Mouse (Mus musculus): ENCODE data around the gene Aanat. TPM values are rescaled to one million over a fixed set of nuclear protein-coding genes. Genes with fewer than 3 reads are reported as not detected.
"Not testable (repeated sequence)": the region's sequence is repeated elsewhere in the genome, so short reads cannot be mapped to it uniquely, and the experiment has no call there.

Aanat gene
- polyA plus RNA-seq, 1 experiment from 2014 or later: not detected

DNA sequence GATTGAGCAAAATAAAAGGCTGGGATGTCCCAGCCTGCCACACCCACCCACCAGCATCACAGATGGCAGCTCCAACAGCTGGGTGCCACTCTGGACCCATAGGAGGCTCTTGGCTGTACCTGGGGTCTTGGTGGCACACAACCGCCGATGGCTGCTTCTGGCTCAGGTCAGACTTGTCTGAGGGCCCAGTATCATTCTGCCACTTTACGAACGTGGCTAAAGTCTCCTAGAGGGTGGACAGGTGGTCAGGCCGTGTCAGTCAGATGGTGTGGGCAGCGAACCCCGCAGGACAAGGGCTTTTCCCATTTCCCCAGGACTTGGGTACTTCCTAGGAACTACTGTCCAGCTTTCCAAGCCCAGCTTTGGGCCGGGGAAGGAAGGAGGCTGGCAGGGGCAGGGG lies 14.9 kb downstream of the Aanat start:
- H3K27ac ChIP-seq (ENCODE audit: low read length): no peak overlapping the region
- H3K4me2 ChIP-seq (ENCODE audit: low read length): no peak overlapping the region
- no peaks in the 10 kb centered on the region for H3K36me3 ChIP-seq (ENCODE audit: control insufficient read depth, insufficient read depth)
- no peak overlapping the region for H3K4me3 ChIP-seq (replicated peaks; ENCODE audit: low read length)
- H3K4me1 ChIP-seq (replicated peaks; ENCODE audit: control insufficient read depth, insufficient read depth, low read length): peaks cover 4% of the 10 kb centered on the region; the same call in 1 of the 2 replicates
- H3K27me3 ChIP-seq (replicated peaks; ENCODE audit: control insufficient read depth, insufficient read depth, low read length): no peaks in the 10 kb centered on the region
- H3K9ac ChIP-seq (replicated peaks; ENCODE audit: low read depth, low read length): no peak overlapping the region
- 90% methylated on average over 8 of the region's 8 CpGs for WGBS
- no peaks in the 10 kb centered on the region for H3K9me3 ChIP-seq (ENCODE audit: control insufficient read depth, low read length)
- no peak for ATAC-seq

DNA sequence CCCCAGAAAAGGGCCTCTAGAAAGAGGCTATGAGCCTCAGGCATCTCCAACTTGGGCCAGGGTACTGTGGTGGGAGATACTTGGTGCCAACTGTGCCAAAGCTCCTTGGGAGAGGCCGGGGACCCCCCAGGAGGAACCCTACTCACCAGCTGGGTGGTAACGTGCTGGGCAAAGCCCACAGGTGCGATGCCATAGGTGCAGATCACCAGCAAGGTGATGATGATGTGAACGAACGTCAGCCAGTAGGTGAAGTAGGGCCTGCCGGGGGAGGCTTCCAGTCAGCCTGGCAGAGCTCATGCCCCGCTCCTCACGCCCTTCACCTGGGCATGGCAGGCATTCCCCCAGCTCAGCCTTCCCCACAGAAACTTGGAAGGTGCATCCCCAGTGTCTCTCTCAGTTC lies 15.8 kb downstream of the Aanat start:
- Histone ChIP-seq H3K27me3 (replicated peaks; ENCODE audit: control insufficient read depth, insufficient read depth, low read length) (no peaks in the 10 kb centered on the region), H3K4me3 (replicated peaks; ENCODE audit: low read length) (no peak overlapping the region), H3K27ac (ENCODE audit: low read length) (no peak overlapping the region), H3K9me3 (ENCODE audit: control insufficient read depth, low read length) (no peaks in the 10 kb centered on the region), H3K9ac (replicated peaks; ENCODE audit: low read depth, low read length) (no peak overlapping the region), H3K4me1 (replicated peaks; ENCODE audit: control insufficient read depth, insufficient read depth, low read length) (peaks cover 4% of the 10 kb centered on the region; the same call in 1 of the 2 replicates), H3K4me2 (ENCODE audit: low read length) (no peak overlapping the region), H3K36me3 (ENCODE audit: control insufficient read depth, insufficient read depth) (no peaks in the 10 kb centered on the region)
- no peak for ATAC-seq
- 90% methylated on average over 8 of the region's 8 CpGs for WGBS

DNA sequence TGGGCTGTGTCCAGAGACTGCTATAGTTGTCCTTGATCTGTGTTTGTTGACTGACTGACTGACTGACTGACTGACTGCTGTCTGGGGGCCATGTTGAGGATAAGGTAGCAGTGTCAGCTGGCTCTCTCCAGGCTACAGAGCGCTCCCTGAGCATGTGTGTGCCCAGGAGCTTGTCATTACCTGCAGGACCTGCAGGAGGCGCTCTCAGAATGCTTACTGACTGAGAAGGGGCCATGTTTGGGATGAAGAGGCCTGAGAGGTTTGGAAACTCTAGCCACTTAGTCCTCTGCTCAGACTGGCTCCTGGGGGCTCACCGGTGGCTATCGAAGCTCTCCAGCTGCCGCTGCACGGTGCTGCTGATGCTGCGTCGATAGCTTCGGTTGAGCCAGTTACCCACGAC lies 17.1 kb downstream of the Aanat start:
- H3K4me1 ChIP-seq (replicated peaks; ENCODE audit: control insufficient read depth, insufficient read depth, low read length): peaks cover 2% of the 10 kb centered on the region; the same call in 1 of the 2 replicates
- H3K9me3 ChIP-seq (ENCODE audit: control insufficient read depth, low read length): no peaks in the 10 kb centered on the region
- no peak overlapping the region for H3K4me2 ChIP-seq (ENCODE audit: low read length)
- no peaks in the 10 kb centered on the region for H3K27me3 ChIP-seq (replicated peaks; ENCODE audit: control insufficient read depth, insufficient read depth, low read length)
- ATAC-seq: no peak
- no peaks in the 10 kb centered on the region for H3K36me3 ChIP-seq (ENCODE audit: control insufficient read depth, insufficient read depth)
- H3K9ac ChIP-seq (replicated peaks; ENCODE audit: low read depth, low read length): no peak overlapping the region
- no peak overlapping the region for H3K27ac ChIP-seq (ENCODE audit: low read length)
- H3K4me3 ChIP-seq (replicated peaks; ENCODE audit: low read length): no peak overlapping the region
- WGBS: 92% methylated on average over 10 of the region's 10 CpGs

DNA sequence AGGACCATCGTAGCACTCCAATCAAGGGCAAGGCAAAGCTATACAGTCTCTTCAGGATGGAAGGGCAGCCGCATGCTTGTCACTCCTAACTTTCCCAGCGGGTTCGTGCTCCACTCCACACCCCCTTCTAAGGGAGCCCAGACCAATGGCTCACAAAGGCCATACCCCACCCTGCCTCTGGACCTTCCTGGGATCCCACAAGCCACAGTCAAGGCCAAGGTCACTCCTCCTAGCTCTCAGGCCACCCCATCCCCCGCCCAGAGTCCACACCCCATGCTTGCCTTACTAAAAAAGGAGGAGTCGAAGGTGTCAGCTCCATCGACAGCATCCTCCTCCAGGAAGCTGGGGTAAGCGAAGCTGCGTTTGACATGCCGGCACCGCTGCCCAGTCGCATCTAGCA lies 17.9 kb downstream of the Aanat start:
- Histone ChIP-seq H3K27ac (ENCODE audit: low read length) (no peak overlapping the region), H3K9me3 (ENCODE audit: control insufficient read depth, low read length) (no peaks in the 10 kb centered on the region), H3K9ac (replicated peaks; ENCODE audit: low read depth, low read length) (no peak overlapping the region), H3K4me3 (replicated peaks; ENCODE audit: low read length) (no peak overlapping the region), H3K4me1 (replicated peaks; ENCODE audit: control insufficient read depth, insufficient read depth, low read length) (no peaks in the 10 kb centered on the region), H3K27me3 (replicated peaks; ENCODE audit: control insufficient read depth, insufficient read depth, low read length) (no peaks in the 10 kb centered on the region), H3K36me3 (ENCODE audit: control insufficient read depth, insufficient read depth) (no peaks in the 10 kb centered on the region), H3K4me2 (ENCODE audit: low read length) (no peak overlapping the region)
- no peak for ATAC-seq
- 92% methylated on average over 12 of the region's 12 CpGs for WGBS

DNA sequence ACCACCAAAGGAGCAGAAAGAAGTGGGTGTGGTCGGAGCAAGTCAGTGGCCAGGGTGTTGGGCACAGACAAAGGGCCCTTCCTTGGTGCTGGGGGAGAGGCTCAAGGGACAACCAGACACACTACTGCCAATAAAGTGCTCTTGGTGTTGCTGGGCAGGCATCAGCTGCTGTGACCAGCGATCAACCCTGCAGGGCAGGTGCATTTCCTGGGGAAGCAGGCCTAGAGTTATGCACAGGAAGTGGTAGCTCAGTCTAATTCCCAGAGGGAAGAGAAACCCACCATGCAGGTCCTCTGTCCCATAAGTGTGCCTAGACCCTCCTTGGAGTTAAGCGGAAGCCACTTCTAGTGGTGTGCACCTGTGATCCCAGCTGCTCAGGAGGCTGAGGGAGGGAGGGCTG lies 21.5 kb downstream of the Aanat start:
- 93% methylated on average over 3 of the region's 3 CpGs for WGBS
- Histone ChIP-seq H3K27me3 (replicated peaks; ENCODE audit: control insufficient read depth, insufficient read depth, low read length) (no peaks in the 10 kb centered on the region), H3K4me3 (replicated peaks; ENCODE audit: low read length) (no peak overlapping the region), H3K4me1 (replicated peaks; ENCODE audit: control insufficient read depth, insufficient read depth, low read length) (no peaks in the 10 kb centered on the region), H3K9me3 (ENCODE audit: control insufficient read depth, low read length) (no peaks in the 10 kb centered on the region), H3K36me3 (ENCODE audit: control insufficient read depth, insufficient read depth) (no peaks in the 10 kb centered on the region), H3K9ac (replicated peaks; ENCODE audit: low read depth, low read length) (no peak overlapping the region), H3K4me2 (ENCODE audit: low read length) (no peak overlapping the region), H3K27ac (ENCODE audit: low read length) (no peak overlapping the region)
- ATAC-seq: no peak

DNA sequence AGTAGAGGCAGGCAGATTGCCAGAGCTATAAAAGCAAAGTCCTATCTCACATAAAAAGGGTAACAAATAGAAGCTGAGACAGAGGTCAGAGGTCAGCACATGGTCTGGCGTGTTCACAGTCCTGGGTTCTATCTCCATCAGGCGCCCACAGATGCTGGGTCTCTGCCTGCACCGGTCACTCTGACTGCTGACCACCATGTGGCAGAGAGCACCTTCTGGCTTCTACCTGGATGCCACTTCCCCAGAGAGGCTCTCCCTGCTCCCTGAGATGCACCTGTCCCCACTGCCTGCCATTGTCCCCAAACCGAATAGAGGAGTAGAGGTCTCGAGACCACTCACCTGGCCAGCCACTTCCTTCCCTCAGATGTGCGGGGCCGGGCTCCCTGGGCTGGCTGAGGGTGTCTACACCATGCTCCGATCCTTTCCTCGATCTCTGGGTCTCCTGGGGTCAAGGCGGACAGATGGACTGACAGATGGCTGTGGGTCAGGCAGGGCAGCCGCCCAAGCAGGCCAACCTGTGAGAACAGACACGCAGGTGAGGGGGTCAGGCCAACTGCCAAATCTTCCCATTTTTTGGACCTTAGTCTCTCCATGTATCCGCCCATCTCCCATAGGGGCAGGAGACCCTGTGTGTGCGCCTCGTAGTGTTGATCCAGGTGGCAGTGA lies 23.9 kb downstream of the Aanat start:
- Histone ChIP-seq H3K27me3 (replicated peaks; ENCODE audit: control insufficient read depth, insufficient read depth, low read length) (no peaks in the 10 kb centered on the region), H3K9ac (replicated peaks; ENCODE audit: low read depth, low read length) (no peak overlapping the region), H3K9me3 (ENCODE audit: control insufficient read depth, low read length) (no peaks in the 10 kb centered on the region), H3K4me3 (replicated peaks; ENCODE audit: low read length) (no peak overlapping the region), H3K4me2 (ENCODE audit: low read length) (no peak overlapping the region), H3K36me3 (ENCODE audit: control insufficient read depth, insufficient read depth) (no peaks in the 10 kb centered on the region), H3K27ac (ENCODE audit: low read length) (no peak overlapping the region), H3K4me1 (replicated peaks; ENCODE audit: control insufficient read depth, insufficient read depth, low read length) (no peaks in the 10 kb centered on the region)
- WGBS: 92% methylated on average over 15 of the region's 15 CpGs
- ATAC-seq: no peak

DNA sequence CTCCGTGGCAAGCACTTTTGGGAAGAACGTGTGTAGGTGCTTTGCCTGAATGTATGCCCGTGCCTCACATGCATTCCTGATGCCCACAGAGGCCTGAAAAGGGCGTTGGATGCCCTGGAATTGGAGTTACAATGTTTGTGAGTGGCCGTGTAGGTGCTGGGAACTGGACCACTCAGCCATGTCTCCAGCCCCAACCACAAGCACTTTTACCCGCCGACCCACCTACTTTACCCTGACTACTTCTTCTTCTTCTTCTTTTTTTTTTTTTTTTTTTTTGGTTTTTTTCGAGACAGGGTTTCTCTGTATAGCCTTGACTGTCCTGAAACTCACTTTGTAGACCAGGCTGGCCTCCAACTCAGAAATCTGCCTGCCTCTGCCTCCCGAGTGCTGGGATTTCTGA lies 24.9 kb downstream of the Aanat start:
- not testable (repeated sequence) for H3K4me1 ChIP-seq (replicated peaks; ENCODE audit: control insufficient read depth, insufficient read depth, low read length); H3K4me2 ChIP-seq (ENCODE audit: low read length); H3K9ac ChIP-seq (replicated peaks; ENCODE audit: low read depth, low read length); H3K9me3 ChIP-seq (ENCODE audit: control insufficient read depth, low read length); H3K4me3 ChIP-seq (replicated peaks; ENCODE audit: low read length); ATAC-seq; H3K36me3 ChIP-seq (ENCODE audit: control insufficient read depth, insufficient read depth); H3K27ac ChIP-seq (ENCODE audit: low read length); H3K27me3 ChIP-seq (replicated peaks; ENCODE audit: control insufficient read depth, insufficient read depth, low read length)
- 90% methylated on average over 9 of the region's 9 CpGs for WGBS

DNA sequence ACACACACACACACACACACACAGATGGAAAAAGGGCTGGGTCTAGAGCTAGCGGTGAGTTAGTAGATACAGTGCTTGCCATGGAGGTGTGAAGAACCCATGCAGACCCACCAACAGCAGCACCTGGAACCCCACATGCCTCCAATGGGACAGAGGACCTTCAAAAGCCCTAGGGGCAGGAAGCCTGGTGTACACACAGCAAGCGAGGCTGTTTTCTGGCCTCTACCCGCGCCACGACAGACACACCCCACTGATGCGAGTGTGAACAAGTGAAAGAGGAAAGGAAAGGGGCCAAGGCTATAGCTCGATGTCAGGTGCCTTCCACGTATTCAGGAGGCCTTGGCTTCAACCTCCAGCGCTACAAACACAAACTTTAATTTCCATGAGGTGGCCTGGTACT lies 25.7 kb downstream of the Aanat start:
- no peak for ATAC-seq
- no peaks in the 10 kb centered on the region for H3K27me3 ChIP-seq (replicated peaks; ENCODE audit: control insufficient read depth, insufficient read depth, low read length)
- H3K27ac ChIP-seq (ENCODE audit: low read length): no peak overlapping the region
- H3K9ac ChIP-seq (replicated peaks; ENCODE audit: low read depth, low read length): no peak overlapping the region
- no peaks in the 10 kb centered on the region for H3K36me3 ChIP-seq (ENCODE audit: control insufficient read depth, insufficient read depth)
- no peak overlapping the region for H3K4me3 ChIP-seq (replicated peaks; ENCODE audit: low read length)
- 92% methylated on average over 9 of the region's 9 CpGs for WGBS
- peaks cover 5% of the 10 kb centered on the region for H3K4me1 ChIP-seq (replicated peaks; ENCODE audit: control insufficient read depth, insufficient read depth, low read length)
- no peaks in the 10 kb centered on the region for H3K9me3 ChIP-seq (ENCODE audit: control insufficient read depth, low read length)
- no peak overlapping the region for H3K4me2 ChIP-seq (ENCODE audit: low read length)

DNA sequence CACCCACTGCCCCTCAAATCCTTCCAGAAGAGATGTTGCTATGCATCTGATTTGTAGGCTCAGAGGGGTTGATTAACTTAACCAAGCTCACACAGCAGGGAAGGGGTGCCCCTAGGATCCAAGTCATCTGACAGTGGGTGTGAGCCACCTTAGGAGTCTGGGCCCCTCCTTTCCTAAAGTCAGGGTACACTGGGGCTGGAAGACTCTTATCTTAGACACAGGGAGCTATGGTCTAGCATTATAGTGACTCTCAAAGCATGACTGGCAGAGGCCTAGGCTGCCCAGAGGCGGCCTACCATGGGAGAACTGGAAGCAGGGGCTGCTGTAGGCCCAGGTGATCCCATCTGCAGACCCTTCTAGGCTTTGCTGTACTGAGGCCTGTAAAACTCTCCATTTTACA lies 26.3 kb downstream of the Aanat start:
- H3K9me3 ChIP-seq (ENCODE audit: control insufficient read depth, low read length): no peaks in the 10 kb centered on the region
- no peaks in the 10 kb centered on the region for H3K27me3 ChIP-seq (replicated peaks; ENCODE audit: control insufficient read depth, insufficient read depth, low read length)
- no peak overlapping the region for H3K4me3 ChIP-seq (replicated peaks; ENCODE audit: low read length)
- H3K9ac ChIP-seq (replicated peaks; ENCODE audit: low read depth, low read length): no peak overlapping the region
- WGBS: 86% methylated on average over 1 of the region's 1 CpGs
- H3K27ac ChIP-seq (ENCODE audit: low read length): no peak overlapping the region
- no peak overlapping the region for H3K4me2 ChIP-seq (ENCODE audit: low read length)
- H3K36me3 ChIP-seq (ENCODE audit: control insufficient read depth, insufficient read depth): no peaks in the 10 kb centered on the region
- ATAC-seq: no peak
- H3K4me1 ChIP-seq (replicated peaks; ENCODE audit: control insufficient read depth, insufficient read depth, low read length): peaks cover 5% of the 10 kb centered on the region

DNA sequence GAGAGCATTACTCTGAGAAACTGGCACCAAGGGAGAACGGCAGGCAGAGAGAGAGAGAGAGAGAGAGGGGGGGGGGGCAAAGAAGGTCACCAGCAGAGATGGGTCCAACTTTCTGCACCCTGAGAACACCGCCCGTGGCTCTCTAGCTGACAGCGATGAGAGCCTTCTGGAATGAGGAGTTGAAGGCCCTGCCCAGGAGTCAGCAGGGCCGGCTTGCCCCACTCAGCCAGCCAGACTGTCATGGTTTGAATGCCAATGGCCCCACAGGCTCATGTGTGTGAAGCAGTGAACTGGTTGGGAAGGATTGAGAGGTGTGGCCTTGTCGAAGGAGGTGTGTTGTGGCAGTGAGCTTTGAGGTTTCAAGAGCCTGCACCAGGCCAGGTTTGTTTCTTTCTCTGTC lies 27.0 kb downstream of the Aanat start:
- H3K36me3 ChIP-seq (ENCODE audit: control insufficient read depth, insufficient read depth): no peaks in the 10 kb centered on the region
- no peak for ATAC-seq
- no peaks in the 10 kb centered on the region for H3K9me3 ChIP-seq (ENCODE audit: control insufficient read depth, low read length)
- no peak overlapping the region for H3K4me2 ChIP-seq (ENCODE audit: low read length)
- H3K4me1 ChIP-seq (replicated peaks; ENCODE audit: control insufficient read depth, insufficient read depth, low read length): peaks cover 5% of the 10 kb centered on the region
- 84% methylated on average over 6 of the region's 6 CpGs for WGBS
- no peak overlapping the region for H3K4me3 ChIP-seq (replicated peaks; ENCODE audit: low read length)
- H3K27ac ChIP-seq (ENCODE audit: low read length): no peak overlapping the region
- H3K9ac ChIP-seq (replicated peaks; ENCODE audit: low read depth, low read length): no peak overlapping the region
- no peaks in the 10 kb centered on the region for H3K27me3 ChIP-seq (replicated peaks; ENCODE audit: control insufficient read depth, insufficient read depth, low read length)

Measured in forebrain, embryonic 16.5 days (tissue).